Mouse (Mus musculus) kidney, adult 2 months (tissue): ENCODE data around the gene Arf1. TPM values are rescaled to one million over a fixed set of nuclear protein-coding genes. Genes with fewer than 3 reads are reported as not detected.
A peak's percentile ranks its signal among the peaks of the same experiment; 100 is the strongest.

ENCODE experiments used
- DNase-seq: peaks from one replicate; pipeline ENCODE4 v3.0.0; 2021
- H3K27ac ChIP-seq: fragments of 200-500 bp; 2 replicates; pipeline ENCODE4 v1.5.1; 2012; ENCODE audit warnings: low read depth, low read length, control low read depth, inconsistent platforms; ENCODE audit not compliant: insufficient read depth
- H3K27me3 ChIP-seq: fragments of 200-500 bp; replicated peaks from 2 replicates; pipeline ENCODE4 v1.6.1; 2012; ENCODE audit warnings: mild to moderate bottlenecking, moderate library complexity, low read length, inconsistent platforms; ENCODE audit not compliant: control insufficient read depth, insufficient read depth
- H3K36me3 ChIP-seq: fragments of 200-500 bp; 2 replicates; pipeline ENCODE4 v1.6.1; 2012; ENCODE audit warnings: mild to moderate bottlenecking, moderate library complexity, low read length, inconsistent platforms; ENCODE audit not compliant: control insufficient read depth, insufficient read depth
- H3K4me1 ChIP-seq: fragments of 200-500 bp; 2 replicates; pipeline ENCODE4 v1.6.1; 2011; ENCODE audit warnings: low read length; ENCODE audit not compliant: control insufficient read depth, insufficient read depth
- H3K4me3 ChIP-seq: fragments of 200-500 bp; 2 replicates; pipeline ENCODE4 v1.5.1; 2011; ENCODE audit warnings: mild to moderate bottlenecking, low read depth, low read length, control low read depth; ENCODE audit not compliant: insufficient read depth
- CTCF ChIP-seq: fragments of 200-500 bp; conservative IDR thresholded peaks from 2 replicates; pipeline ENCODE4 v1.5.1; 2011; ENCODE audit warnings: low read depth, mild to moderate bottlenecking, control low read depth, low read length, moderate library complexity, mixed read lengths; ENCODE audit not compliant: insufficient read depth, insufficient read length
- POLR2A ChIP-seq: fragments of 200-500 bp; IDR thresholded peaks from one replicate; pipeline ENCODE4 v1.6.1; 2011; ENCODE audit warnings: low read depth, low read length, control low read depth
- WGBS: fragments of 180-500 bp; shearing (Covaris S2); methylation state at CpG from one replicate; pipeline ENCODE4 v1.1.7; 2018; 5-methylcytosine and 5-hydroxymethylcytosine counted together
- polyA plus RNA-seq: library from polyadenylated mRNA; depleted of rRNA; stranded (reverse); fragments of >200 nt; gene quantifications from 2 replicates; pipeline ENCODE4 v1.2.3, GENCODE M21; 2012

The Arf1 gene
- polyA plus RNA-seq, 1 experiment = 490 TPM

- Histone ChIP-seq H3K4me3 (peak overlapping the region; percentile 61), H3K27me3 (no peaks in the 10 kb centered on the region), H3K36me3 (0 out of 2 replicates have a peak, but pooled peaks cover 2% of the 10 kb centered on the region), H3K27ac (no peak overlapping the region), H3K4me1 (peaks cover 8% of the 10 kb centered on the region; the same call in 1 of the 2 replicates)
- peak; percentile 82 for DNase-seq
- WGBS = 2% methylated on average over 18 of the region's 18 CpGs
- no peak for TF ChIP-seq POLR2A
- peak; percentile 84 for TF ChIP-seq CTCF
These were observed 19.0 kb downstream of the Arf1 start for GRCm38 (mm10) chr11:59209003-59209441.

DNA sequence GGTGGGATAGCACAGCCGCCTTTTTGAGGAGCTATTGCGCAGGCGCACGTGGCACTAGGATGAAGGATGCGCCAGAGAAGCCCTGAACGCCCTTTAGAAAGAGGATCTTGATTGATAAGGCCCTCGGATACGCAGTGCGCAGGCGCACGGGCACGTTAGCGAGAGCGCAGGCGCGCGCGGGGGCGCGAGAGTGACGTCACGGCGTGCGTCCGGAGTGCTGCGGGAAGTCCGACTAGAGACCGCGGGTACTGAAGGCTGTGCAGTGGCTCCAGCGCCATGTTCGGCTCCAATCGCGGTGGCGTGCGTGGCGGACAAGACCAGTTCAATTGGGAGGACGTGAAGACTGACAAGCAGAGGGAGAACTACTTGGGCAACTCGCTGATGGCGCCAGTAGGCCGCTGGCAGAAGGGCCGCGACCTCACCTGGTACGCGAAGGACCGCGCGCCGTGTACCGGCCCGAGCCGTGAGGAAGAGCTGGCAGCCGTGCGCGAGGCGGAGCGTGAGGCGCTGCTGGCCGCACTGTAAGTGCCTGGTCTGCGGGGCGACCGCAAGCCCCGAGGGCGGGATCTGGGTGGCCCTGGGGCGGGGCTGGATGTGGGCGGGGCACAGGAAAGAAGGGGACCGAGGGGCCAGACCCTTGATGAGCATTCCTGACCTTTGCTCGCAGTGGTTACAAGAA lies 19.8 kb downstream of the Arf1 start, which contains the start of gene 2310033P09Rik:
Gene 2310033P09Rik (plus strand): TSS at position 169 of the 679 bp plus-strand sequence.
- under 1% methylated on average over 67 of the region's 67 CpGs for WGBS
- H3K27ac ChIP-seq = peak within 1 kb of the TSS; percentile 53
- H3K4me1 ChIP-seq = peaks cover 8% of the 10 kb centered on the region; the same call in 1 of the 2 replicates
- H3K36me3 ChIP-seq = 0 out of 2 replicates have a peak, but pooled peaks cover 2% of the 10 kb centered on the region
- peak; percentile 95 for DNase-seq
- H3K27me3 ChIP-seq = no peaks in the 10 kb centered on the region
- peak within 1 kb of the TSS; percentile 61 for H3K4me3 ChIP-seq
- no peak for TF ChIP-seq CTCF
- TF ChIP-seq POLR2A = peak; percentile 64

DNA sequence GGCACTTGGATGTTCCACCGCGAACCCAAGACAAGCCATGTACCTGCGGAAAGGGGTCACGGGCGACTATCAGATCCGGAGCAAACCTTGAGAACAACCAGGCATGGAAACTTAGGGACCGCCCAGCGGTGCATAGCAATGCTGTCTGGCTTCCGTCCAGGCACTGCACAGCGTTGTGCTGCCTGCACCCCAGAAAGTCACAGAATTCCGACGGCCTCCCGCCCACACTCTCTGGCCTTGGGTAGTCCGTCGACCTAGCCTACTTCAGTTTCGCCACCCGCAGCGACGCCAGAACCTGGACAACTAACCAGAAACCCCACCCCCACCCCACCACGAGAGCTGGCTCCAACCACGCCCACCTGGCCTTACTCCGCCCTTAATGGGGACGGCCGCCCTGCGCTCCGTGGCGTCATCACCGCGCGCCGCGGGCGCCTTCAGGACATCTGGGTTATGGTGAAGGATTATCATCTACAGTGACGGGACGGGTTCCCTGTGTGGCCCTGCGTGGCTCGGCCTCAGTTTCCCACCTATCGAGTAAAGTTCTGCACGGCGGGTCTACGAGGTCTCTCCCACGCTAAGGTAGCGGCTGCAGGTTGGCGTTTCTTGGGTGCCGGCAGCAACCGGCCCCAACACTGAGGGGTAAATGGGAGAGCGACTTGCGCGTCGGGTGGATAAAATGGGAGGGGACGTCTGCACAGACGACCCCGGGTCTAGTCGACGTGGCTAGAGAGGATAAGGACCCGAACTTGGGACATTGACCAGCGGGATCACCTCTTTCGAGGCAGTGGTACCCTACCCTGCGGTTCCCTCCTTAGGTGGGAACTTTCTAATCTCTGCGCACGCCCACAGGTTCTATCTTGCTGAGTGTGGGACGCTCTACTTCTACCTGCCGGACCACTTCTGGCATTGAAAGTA lies 25.7 kb downstream of the Arf1 start, which contains the start of gene Mrpl55:
Gene Mrpl55 (plus strand): TSS at position 406 of the 915 bp plus-strand sequence.
- H3K27ac ChIP-seq = peak within 1 kb of the TSS; percentile 81
- peak; percentile 96 for DNase-seq

GRCm38 (mm10) chr11:59201216-59202002 lies 26.7 kb downstream of the Arf1 start:
- Histone ChIP-seq H3K36me3 (no peaks in the 10 kb centered on the region), H3K4me1 (no peaks in the 10 kb centered on the region; the same call in 1 of the 2 replicates), H3K4me3 (peak overlapping the region; percentile 80), H3K27me3 (no peaks in the 10 kb centered on the region), H3K27ac (peak overlapping the region; percentile 81; the same call in 1 of the 2 replicates)
- DNase-seq = no peak
- WGBS = 27% methylated on average over 16 of the region's 16 CpGs
- no peak for TF ChIP-seq POLR2A
- TF ChIP-seq CTCF = no peak

More for the DNA sequence above, 25.7 kb downstream of the Arf1 start, which contains the start of gene Mrpl55:
- WGBS = under 1% methylated on average over 63 of the region's 63 CpGs
- H3K4me1 ChIP-seq = no peaks in the 10 kb centered on the region; the same call in 1 of the 2 replicates
- no peaks in the 10 kb centered on the region for H3K27me3 ChIP-seq
- H3K36me3 ChIP-seq = no peaks in the 10 kb centered on the region
- H3K4me3 ChIP-seq = peak within 1 kb of the TSS; percentile 80
- TF ChIP-seq CTCF (no peak), POLR2A (peak; percentile 5)

GRCm38 (mm10) chr11:59196230-59196629 lies 31.8 kb downstream of the Arf1 start:
- Histone ChIP-seq H3K27me3 (no peaks in the 10 kb centered on the region), H3K4me3 (no peak overlapping the region), H3K4me1 (no peaks in the 10 kb centered on the region), H3K27ac (no peak overlapping the region), H3K36me3 (no peaks in the 10 kb centered on the region)
- DNase-seq = no peak
- TF ChIP-seq POLR2A (no peak), CTCF (no peak)

DNA sequence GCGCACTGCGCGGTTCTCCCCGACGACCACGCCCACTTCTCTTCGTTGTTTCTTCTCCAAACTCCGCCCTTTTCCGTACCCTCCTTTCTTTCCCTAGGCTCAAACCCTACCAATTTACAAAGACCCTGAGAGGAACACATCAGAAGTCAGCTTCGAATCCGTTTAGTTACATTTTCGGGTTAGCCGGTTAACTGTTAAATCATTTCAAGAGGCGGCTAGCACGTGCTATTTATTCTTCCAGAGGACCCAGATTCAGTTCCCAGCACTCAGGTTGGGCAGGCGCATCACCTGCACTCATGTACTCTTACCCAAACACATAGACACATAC lies 36.0 kb downstream of the Arf1 start, which contains the start of gene Guk1:
Gene Guk1 (minus strand): TSS at position 154 of the 328 bp plus-strand sequence.
- DNase-seq = no peak
- no peaks in the 10 kb centered on the region; the same call in 1 of the 2 replicates for H3K4me1 ChIP-seq
- no peaks in the 10 kb centered on the region for H3K27me3 ChIP-seq
- no peaks in the 10 kb centered on the region for H3K36me3 ChIP-seq
- peak within 1 kb of the TSS; percentile 76 for H3K4me3 ChIP-seq
- H3K27ac ChIP-seq = peak within 1 kb of the TSS; percentile 82
- WGBS = 5% methylated on average over 16 of the region's 16 CpGs
- TF ChIP-seq POLR2A (no peak), CTCF (no peak)
